Mouse (Mus musculus): ENCODE results near the gene Pik3r1.

Gene Pik3r1

GRCm38 (mm10) chr13:101766605-101767012, 1.4 kb downstream of the Pik3r1 start:
- no peak for DNase-seq

- DNase-seq, result no peak
These were observed 2.0 kb downstream of the Pik3r1 start for GRCm38 (mm10) chr13:101765976-101766375.

DNA sequence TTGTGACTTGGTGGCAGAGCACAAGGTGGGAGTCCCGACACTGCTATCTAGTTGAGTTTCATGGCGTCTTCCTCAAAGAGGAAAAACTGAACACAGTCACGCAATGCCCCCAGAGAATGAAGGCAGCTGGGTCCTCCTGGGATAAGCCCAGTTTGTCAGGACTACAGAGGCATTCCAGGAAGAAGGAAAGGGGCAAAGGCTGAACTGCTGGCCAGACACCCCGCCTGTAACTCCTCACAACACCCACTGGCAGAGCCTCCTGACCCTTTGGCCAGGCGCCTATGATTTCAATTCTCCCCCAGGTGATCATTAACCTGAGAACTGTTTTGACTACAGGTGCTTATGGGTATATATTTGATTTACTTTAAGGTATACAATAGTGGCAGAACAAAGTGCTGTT, 3.9 kb downstream of the Pik3r1 start:
- no peak for DNase-seq

GRCm38 (mm10) chr13:101763676-101764075, 4.3 kb downstream of the Pik3r1 start:
- no peak for DNase-seq

GRCm38 (mm10) chr13:101763149-101763548, 4.9 kb downstream of the Pik3r1 start:
- DNase-seq, result no peak

DNA sequence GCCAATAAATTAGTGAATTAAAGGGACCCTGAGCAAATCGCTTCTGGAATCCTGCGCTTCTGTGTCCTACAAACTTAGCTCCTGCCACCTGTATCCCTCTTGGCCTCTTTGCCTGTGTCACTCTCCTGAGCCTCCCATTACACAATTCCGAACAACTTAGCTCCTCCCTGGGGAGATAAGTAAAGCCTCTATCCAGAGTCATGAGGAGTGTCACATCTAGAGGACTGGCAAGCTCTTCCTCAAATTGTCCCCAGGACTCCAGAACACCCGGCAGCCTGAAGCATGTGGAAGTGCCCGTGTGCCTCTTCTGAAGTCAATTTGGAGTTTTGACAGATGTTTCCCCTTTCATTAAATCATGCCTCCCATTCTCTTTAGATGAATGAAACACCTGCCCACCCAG, 6.4 kb downstream of the Pik3r1 start:
- no peak for DNase-seq

DNA sequence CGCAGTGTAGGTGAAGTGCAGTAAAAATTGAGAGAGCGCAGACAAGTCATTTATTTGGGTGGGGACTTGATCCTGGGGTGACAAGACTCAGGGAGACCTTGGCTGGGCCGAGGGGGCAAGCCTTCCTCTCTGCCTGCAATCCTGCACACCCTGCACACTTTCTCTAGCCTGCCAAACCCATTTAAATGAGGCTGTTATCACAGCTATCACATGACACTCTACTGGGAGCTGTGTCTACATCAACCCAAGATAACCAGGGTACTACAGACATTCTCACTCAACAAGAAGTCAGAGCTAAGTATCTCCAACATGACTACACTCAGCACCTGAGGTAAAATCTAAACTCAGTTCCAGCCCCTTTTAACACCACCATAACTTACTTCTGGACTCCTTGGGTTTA, 7.1 kb downstream of the Pik3r1 start:
- no peak for DNase-seq

GRCm38 (mm10) chr13:101760001-101760687, 7.9 kb downstream of the Pik3r1 start:
- DNase-seq, result no peak

DNA sequence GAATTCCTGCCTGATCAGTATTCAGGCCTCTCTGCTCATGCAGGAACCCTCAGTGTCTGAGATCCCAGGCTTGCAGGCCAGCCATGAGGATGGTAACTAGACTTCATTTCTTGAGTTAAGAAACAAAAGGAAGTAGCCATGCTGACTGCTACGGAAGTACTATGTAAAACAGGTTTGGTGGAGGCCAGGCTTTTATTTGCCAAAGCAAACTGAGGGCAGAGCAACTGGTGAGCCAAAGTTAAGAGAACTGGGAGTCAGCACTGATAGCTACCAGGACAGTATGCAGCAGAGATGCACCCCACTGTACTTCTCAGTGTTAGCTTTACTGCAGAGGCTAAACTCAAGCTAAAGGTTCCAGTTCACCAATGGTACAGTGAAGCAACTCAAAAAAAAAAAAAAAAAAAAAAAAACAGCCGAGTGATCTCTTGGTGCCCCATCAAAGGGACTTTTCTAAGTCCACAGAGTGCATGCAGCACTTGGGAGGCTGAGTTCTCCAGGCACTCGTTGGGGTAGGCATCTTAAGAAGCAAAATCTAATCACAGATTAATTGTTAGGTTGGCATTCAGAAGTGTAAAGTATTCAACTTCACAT, 8.6 kb downstream of the Pik3r1 start:
- no peak for DNase-seq

DNA sequence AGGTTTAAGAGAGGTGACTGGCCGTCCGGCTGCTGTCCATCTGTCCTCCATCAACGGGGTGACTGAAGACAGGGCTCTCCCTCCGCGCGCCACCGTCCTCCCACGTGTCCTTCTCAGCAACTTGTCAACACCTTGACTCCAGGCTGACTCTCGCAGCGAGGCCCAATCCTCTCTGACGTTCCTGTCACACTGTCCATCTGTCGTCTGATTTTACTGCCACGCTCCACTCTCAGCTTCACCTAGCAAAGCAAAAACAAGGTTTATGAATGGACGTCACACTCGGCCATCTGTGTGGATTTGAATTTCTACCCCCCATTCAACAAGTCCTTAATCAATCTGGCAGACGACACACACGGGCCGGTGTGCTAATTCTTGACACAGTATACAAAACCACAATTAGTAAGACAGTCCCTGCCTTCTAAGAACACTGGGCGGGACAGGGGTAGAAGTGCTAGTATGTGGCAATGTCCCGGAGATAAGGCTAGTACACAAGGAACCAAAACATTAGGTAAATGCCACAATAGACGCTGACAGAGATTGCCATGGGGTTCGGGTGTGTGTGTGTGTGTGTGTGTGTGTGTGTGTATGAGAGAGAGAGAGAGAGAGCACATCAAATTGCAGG, 10.1 kb downstream of the Pik3r1 start:
- DNase-seq, result no peak

DNA sequence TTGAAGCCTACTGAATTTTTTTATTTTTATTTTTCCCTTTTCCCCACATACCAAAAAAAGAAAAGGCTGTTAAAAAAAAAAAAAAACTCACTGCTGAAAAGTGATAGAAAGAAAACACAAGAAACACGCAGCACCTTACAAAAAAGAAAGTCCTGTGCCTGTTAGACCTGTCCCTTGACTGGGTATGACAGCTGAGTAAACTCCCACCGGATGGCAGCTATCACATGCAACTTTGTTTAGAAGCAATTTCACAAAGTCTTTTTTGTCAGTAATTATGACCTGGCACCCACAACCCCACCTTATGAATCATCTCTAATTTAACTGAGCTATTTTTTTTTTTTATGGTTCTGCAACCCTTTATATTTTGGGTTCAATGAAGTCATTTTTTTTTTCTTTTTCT, 12.8 kb downstream of the Pik3r1 start:
- no peak for DNase-seq

DNA sequence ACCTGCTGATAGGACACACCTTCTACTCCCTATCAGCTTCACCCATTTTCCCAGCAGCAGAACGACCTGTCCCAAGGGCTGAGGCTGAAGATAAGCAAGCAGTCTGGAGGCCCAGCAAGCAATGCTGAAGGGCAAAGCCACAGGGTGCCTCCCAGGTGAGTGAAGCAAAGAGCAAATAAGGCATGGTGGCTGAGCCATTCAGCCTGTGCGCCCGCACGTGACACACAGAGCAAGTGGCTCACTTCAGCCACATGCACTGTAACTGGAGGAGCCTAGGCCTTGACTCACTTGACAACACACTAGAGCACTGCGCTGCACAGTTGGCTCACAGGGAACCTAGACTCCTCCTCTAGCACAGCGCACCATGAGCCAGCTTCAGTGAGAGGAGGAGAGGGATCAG, 14.4 kb downstream of the Pik3r1 start:
- DNase-seq, result no peak

DNA sequence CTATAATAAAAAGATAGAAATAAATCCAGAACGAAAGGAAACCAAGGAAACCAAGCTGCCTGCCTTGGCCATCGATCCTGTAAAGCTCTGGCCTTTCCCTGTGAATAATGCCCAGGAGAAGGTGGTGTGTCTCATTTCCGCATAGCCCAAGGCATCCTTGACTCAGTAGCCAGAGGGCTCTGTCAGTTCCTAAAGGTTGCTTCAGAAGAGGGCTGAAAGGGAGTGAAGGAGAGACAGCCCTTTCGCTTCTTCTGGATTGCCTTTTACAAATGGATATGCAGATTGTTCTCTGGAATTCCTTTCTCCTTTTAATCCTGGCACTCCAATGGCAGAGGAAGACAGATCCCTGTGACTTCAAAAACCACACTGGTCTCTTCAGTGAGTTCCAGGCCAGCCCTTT, 16.2 kb downstream of the Pik3r1 start:
- DNase-seq, result no peak

GRCm38 (mm10) chr13:101746012-101746595, 21.9 kb downstream of the Pik3r1 start:
- no peak for DNase-seq

DNA sequence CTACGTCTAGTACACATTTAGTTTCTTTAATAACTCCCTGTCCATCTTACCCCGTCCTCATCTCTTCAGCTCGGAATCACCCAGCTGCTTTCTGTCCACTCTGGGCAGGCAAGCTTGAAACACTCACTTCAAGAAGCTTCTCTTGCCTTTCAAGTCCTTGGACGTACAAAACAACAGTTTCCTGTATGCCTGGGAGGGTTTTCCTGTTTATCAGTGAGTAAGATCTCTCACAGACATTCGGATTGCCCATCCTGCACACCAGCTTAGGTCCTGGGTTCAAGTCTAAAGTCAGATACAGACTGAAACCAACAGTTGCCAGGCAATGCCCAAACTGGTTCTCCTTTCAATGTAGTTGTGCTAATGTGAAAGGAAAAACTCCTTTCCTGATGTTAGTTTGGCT, 23.1 kb downstream of the Pik3r1 start:
- DNase-seq, result no peak

GRCm38 (mm10) chr13:101744053-101744452, 24.0 kb downstream of the Pik3r1 start:
- no peak for DNase-seq

GRCm38 (mm10) chr13:101743247-101743646, 24.8 kb downstream of the Pik3r1 start:
- DNase-seq, result no peak

- DNase-seq, result no peak
These were observed 25.4 kb downstream of the Pik3r1 start for GRCm38 (mm10) chr13:101742596-101742995.

GRCm38 (mm10) chr13:101741530-101742309, 26.3 kb downstream of the Pik3r1 start:
- DNase-seq, result no peak

GRCm38 (mm10) chr13:101739732-101740381, 28.2 kb downstream of the Pik3r1 start:
- DNase-seq, result no peak

GRCm38 (mm10) chr13:101738769-101739168, 29.2 kb downstream of the Pik3r1 start:
- peak; percentile 49 for DNase-seq

DNA sequence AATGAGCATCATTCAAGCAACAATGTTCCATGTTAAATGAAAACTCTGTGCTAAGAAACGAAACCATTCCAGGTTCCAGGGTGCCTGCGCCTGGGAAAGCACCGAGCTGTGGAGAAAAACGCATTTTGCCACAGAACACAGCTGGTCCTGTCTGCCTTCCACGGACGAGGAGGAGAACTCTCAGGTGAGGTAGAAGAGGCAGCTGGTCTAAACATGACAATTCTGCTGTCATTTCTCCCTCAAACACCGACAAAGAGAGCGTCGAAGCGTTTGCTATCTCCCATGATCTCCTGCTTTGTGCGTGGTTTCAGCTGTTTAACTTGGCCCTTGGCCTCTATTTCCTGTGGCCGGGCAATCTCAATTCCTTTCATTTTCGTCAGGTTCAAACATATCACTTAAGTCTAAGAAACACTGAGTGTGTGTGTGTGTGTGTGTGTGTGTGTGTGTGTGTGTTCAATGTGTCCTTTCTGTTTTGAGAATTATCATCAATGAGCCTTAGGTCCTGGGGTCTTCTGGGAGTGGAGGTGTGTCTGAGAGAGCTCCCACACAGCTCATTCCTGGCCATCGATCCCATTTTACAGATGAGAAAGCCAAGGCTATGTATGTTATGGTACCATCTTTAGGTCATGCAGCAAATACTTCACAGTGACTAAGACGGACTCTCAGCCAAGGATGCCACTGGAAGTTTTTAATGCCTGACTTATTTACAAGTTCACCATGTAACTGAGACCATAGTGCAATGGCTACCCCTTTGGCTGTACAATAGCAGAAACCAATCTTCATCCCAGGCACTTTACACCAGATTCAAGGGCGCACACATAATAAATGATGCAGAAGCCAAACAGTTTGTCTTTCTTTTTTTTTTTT, 31.3 kb downstream of the Pik3r1 start:
- no peak for DNase-seq

All from retina, postnatal 1 day (tissue).